Mouse (Mus musculus): Measurements from ENCODE around the gene Ddo. TPM values are rescaled to one million over a fixed set of nuclear protein-coding genes. Genes with fewer than 3 reads are reported as not detected.

The Ddo gene
- total and polyA plus RNA-seq, 3 experiments, result 0.16 TPM; not detected in 2

GRCm38 (mm10) chr10:40713829-40714228 is 84.0 kb downstream of the Ddo start:
- H3K4me3 ChIP-seq (ENCODE audit: low read depth, low read length), result no peak overlapping the region
- ATAC-seq (ENCODE audit: extremely low read depth, insufficient number of reproducible peaks, low FRiP score, poor library complexity, severe bottlenecking) (no peak), DNase-seq (ENCODE audit: low spot score) (no peak)
- H3K9me3 ChIP-seq (replicated peaks), result no peaks in the 10 kb centered on the region
- 0 out of 2 replicates have a peak, but pooled peaks cover 5% of the 10 kb centered on the region for H3K27me3 ChIP-seq (ENCODE audit: insufficient read depth, low read length)
- no peaks in the 10 kb centered on the region for H3K36me3 ChIP-seq (replicated peaks)
- TF ChIP-seq CTCF (IDR thresholded peaks at IDR 0.05; ENCODE audit: low read depth, low read length) (no peak), POLR2AphosphoS5 (IDR thresholded peaks at IDR 0.05; ENCODE audit: insufficient replicate concordance, low read depth, low read length) (no peak), TAL1 (conservative IDR thresholded peaks at IDR 0.05; ENCODE audit: low read depth, low read length) (no peak), GATA2 (IDR thresholded peaks at IDR 0.05; ENCODE audit: borderline replicate concordance, low read depth, low read length) (no peak), GATA1 (IDR thresholded peaks at IDR 0.05; ENCODE audit: borderline replicate concordance, low read length) (no peak)
- 0 out of 2 replicates have a peak, but pooled peaks cover 2% of the 10 kb centered on the region for H3K4me1 ChIP-seq (ENCODE audit: insufficient read depth, low read depth, low read length)

- peaks cover 3% of the 10 kb centered on the region; the same call in 1 of the 2 replicates for H3K27me3 ChIP-seq (ENCODE audit: insufficient read depth, low read length)
- ATAC-seq (ENCODE audit: extremely low read depth, insufficient number of reproducible peaks, low FRiP score, poor library complexity, severe bottlenecking) (no peak), DNase-seq (ENCODE audit: low spot score) (no peak)
- H3K4me1 ChIP-seq (ENCODE audit: insufficient read depth, low read depth, low read length), result 0 out of 2 replicates have a peak, but pooled peaks cover 2% of the 10 kb centered on the region
- TF ChIP-seq GATA1 (IDR thresholded peaks at IDR 0.05; ENCODE audit: borderline replicate concordance, low read length) (no peak), CTCF (IDR thresholded peaks at IDR 0.05; ENCODE audit: low read depth, low read length) (no peak), GATA2 (IDR thresholded peaks at IDR 0.05; ENCODE audit: borderline replicate concordance, low read depth, low read length) (no peak), TAL1 (conservative IDR thresholded peaks at IDR 0.05; ENCODE audit: low read depth, low read length) (no peak), POLR2AphosphoS5 (IDR thresholded peaks at IDR 0.05; ENCODE audit: insufficient replicate concordance, low read depth, low read length) (no peak)
- H3K36me3 ChIP-seq (replicated peaks), result no peaks in the 10 kb centered on the region
- no peaks in the 10 kb centered on the region for H3K9me3 ChIP-seq (replicated peaks)
- H3K4me3 ChIP-seq (ENCODE audit: low read depth, low read length), result no peak overlapping the region
Measured at GRCm38 (mm10) chr10:40715151-40715550, 85.3 kb downstream of the Ddo start.

GRCm38 (mm10) chr10:40716296-40716695 is 86.5 kb downstream of the Ddo start:
- Histone ChIP-seq H3K27me3 (ENCODE audit: insufficient read depth, low read length) (peaks cover 3% of the 10 kb centered on the region; the same call in 1 of the 2 replicates), H3K9me3 (replicated peaks) (no peaks in the 10 kb centered on the region), H3K36me3 (replicated peaks) (no peaks in the 10 kb centered on the region), H3K4me1 (ENCODE audit: insufficient read depth, low read depth, low read length) (0 out of 2 replicates have a peak, but pooled peaks cover 2% of the 10 kb centered on the region), H3K4me3 (ENCODE audit: low read depth, low read length) (no peak overlapping the region)
- ATAC-seq (ENCODE audit: extremely low read depth, insufficient number of reproducible peaks, low FRiP score, poor library complexity, severe bottlenecking), result no peak
- TF ChIP-seq GATA2 (IDR thresholded peaks at IDR 0.05; ENCODE audit: borderline replicate concordance, low read depth, low read length), result no peak
- TF ChIP-seq POLR2AphosphoS5 (IDR thresholded peaks at IDR 0.05; ENCODE audit: insufficient replicate concordance, low read depth, low read length), result no peak
- no peak for DNase-seq (ENCODE audit: low spot score)

- no peak for TF ChIP-seq CTCF (IDR thresholded peaks at IDR 0.05; ENCODE audit: low read depth, low read length)
- no peak for TF ChIP-seq POLR2AphosphoS5 (IDR thresholded peaks at IDR 0.05; ENCODE audit: insufficient replicate concordance, low read depth, low read length)
- TF ChIP-seq GATA2 (IDR thresholded peaks at IDR 0.05; ENCODE audit: borderline replicate concordance, low read depth, low read length), result no peak
- no peak for TF ChIP-seq GATA1 (IDR thresholded peaks at IDR 0.05; ENCODE audit: borderline replicate concordance, low read length)
- no peak for TF ChIP-seq TAL1 (conservative IDR thresholded peaks at IDR 0.05; ENCODE audit: low read depth, low read length)
- 0 out of 2 replicates have a peak, but pooled peaks cover 2% of the 10 kb centered on the region for H3K4me1 ChIP-seq (ENCODE audit: insufficient read depth, low read depth, low read length)
- ATAC-seq (ENCODE audit: extremely low read depth, insufficient number of reproducible peaks, low FRiP score, poor library complexity, severe bottlenecking) (no peak), DNase-seq (ENCODE audit: low spot score) (no peak)
- no peak overlapping the region for H3K4me3 ChIP-seq (ENCODE audit: low read depth, low read length)
- H3K27me3 ChIP-seq (ENCODE audit: insufficient read depth, low read length), result peaks cover 3% of the 10 kb centered on the region; the same call in 1 of the 2 replicates
- H3K9me3 ChIP-seq (replicated peaks), result no peaks in the 10 kb centered on the region
- H3K36me3 ChIP-seq (replicated peaks), result no peaks in the 10 kb centered on the region
Measured at GRCm38 (mm10) chr10:40716713-40717112, 86.9 kb downstream of the Ddo start.

- Histone ChIP-seq H3K4me1 (ENCODE audit: insufficient read depth, low read depth, low read length) (0 out of 2 replicates have a peak, but pooled peaks cover under 1% of the 10 kb centered on the region), H3K4me3 (ENCODE audit: low read depth, low read length) (no peak overlapping the region), H3K36me3 (replicated peaks) (no peaks in the 10 kb centered on the region), H3K9me3 (replicated peaks) (no peaks in the 10 kb centered on the region), H3K27me3 (ENCODE audit: insufficient read depth, low read length) (peaks cover 3% of the 10 kb centered on the region; the same call in 1 of the 2 replicates)
- ATAC-seq (ENCODE audit: extremely low read depth, insufficient number of reproducible peaks, low FRiP score, poor library complexity, severe bottlenecking) (no peak), DNase-seq (ENCODE audit: low spot score) (no peak)
- no peak for TF ChIP-seq GATA1 (IDR thresholded peaks at IDR 0.05; ENCODE audit: borderline replicate concordance, low read length)
- TF ChIP-seq GATA2 (IDR thresholded peaks at IDR 0.05; ENCODE audit: borderline replicate concordance, low read depth, low read length), result no peak
- TF ChIP-seq POLR2AphosphoS5 (IDR thresholded peaks at IDR 0.05; ENCODE audit: insufficient replicate concordance, low read depth, low read length), result no peak
Measured at GRCm38 (mm10) chr10:40718362-40718761, 88.6 kb downstream of the Ddo start.

- TF ChIP-seq GATA2 (IDR thresholded peaks at IDR 0.05; ENCODE audit: borderline replicate concordance, low read depth, low read length) (no peak), CTCF (IDR thresholded peaks at IDR 0.05; ENCODE audit: low read depth, low read length) (no peak), GATA1 (IDR thresholded peaks at IDR 0.05; ENCODE audit: borderline replicate concordance, low read length) (no peak), TAL1 (conservative IDR thresholded peaks at IDR 0.05; ENCODE audit: low read depth, low read length) (no peak), POLR2AphosphoS5 (IDR thresholded peaks at IDR 0.05; ENCODE audit: insufficient replicate concordance, low read depth, low read length) (no peak)
- H3K4me3 ChIP-seq (ENCODE audit: low read depth, low read length), result no peak overlapping the region
- H3K9me3 ChIP-seq (replicated peaks), result no peaks in the 10 kb centered on the region
- H3K27me3 ChIP-seq (ENCODE audit: insufficient read depth, low read length), result peaks cover 3% of the 10 kb centered on the region; the same call in 1 of the 2 replicates
- DNase-seq (ENCODE audit: low spot score), result no peak
- H3K4me1 ChIP-seq (ENCODE audit: insufficient read depth, low read depth, low read length), result no peaks in the 10 kb centered on the region
- no peaks in the 10 kb centered on the region for H3K36me3 ChIP-seq (replicated peaks)
- no peak for ATAC-seq (ENCODE audit: extremely low read depth, insufficient number of reproducible peaks, low FRiP score, poor library complexity, severe bottlenecking)
Measured at GRCm38 (mm10) chr10:40719062-40719461, 89.3 kb downstream of the Ddo start.

All from G1E (cell line).